Mouse (Mus musculus): ENCODE results near the gene Kazald1. TPM values are rescaled to one million over a fixed set of nuclear protein-coding genes. Genes with fewer than 3 reads are reported as not detected.
"Not testable (repeated sequence)": the region's sequence is repeated elsewhere in the genome, so short reads cannot be mapped to it uniquely, and the experiment has no call there.

Gene Kazald1
- polyA plus RNA-seq, 1 experiment, result 10.4 TPM

- TF ChIP-seq POLR2A (IDR thresholded peaks at IDR 0.05; ENCODE audit: borderline replicate concordance, extremely low read depth, low read depth, low read length) (no peak), CTCF (IDR thresholded peaks at IDR 0.05; ENCODE audit: insufficient read depth, low read length) (0 out of 2 replicates have a peak, but pooled peaks have one; percentile 10)
- WGBS, result 49% methylated on average over 17 of the region's 17 CpGs
- Histone ChIP-seq H3K4me3 (replicated peaks; ENCODE audit: extremely low read depth, low read depth, low read length) (no peak overlapping the region), H3K4me1 (ENCODE audit: control insufficient read depth, insufficient read depth, low read length) (peaks cover 10% of the 10 kb centered on the region)
- DNase-seq, result no peak
Measured at GRCm38 (mm10) chr19:45032570-45033332, 42.3 kb upstream of the Kazald1 start.

GRCm38 (mm10) chr19:45036867-45037266 lies 38.2 kb upstream of the Kazald1 start:
- TF ChIP-seq POLR2A (IDR thresholded peaks at IDR 0.05; ENCODE audit: borderline replicate concordance, extremely low read depth, low read depth, low read length) (no peak), CTCF (IDR thresholded peaks at IDR 0.05; ENCODE audit: insufficient read depth, low read length) (peak; percentile 53)
- Histone ChIP-seq H3K4me3 (replicated peaks; ENCODE audit: extremely low read depth, low read depth, low read length) (no peak overlapping the region), H3K4me1 (ENCODE audit: control insufficient read depth, insufficient read depth, low read length) (no peaks in the 10 kb centered on the region)
- peak; percentile 73 for DNase-seq
- 42% methylated on average over 16 of the region's 16 CpGs for WGBS

- DNase-seq; H3K4me3 ChIP-seq (replicated peaks; ENCODE audit: extremely low read depth, low read depth, low read length); H3K4me1 ChIP-seq (ENCODE audit: control insufficient read depth, insufficient read depth, low read length): not testable (repeated sequence)
- 84% methylated on average over 7 of the region's 7 CpGs for WGBS
Measured at GRCm38 (mm10) chr19:45038198-45038597, 36.8 kb upstream of the Kazald1 start.

- Histone ChIP-seq H3K4me3 (replicated peaks; ENCODE audit: extremely low read depth, low read depth, low read length) (no peak overlapping the region), H3K4me1 (ENCODE audit: control insufficient read depth, insufficient read depth, low read length) (no peaks in the 10 kb centered on the region)
- no peak for DNase-seq
- WGBS, result 48% methylated on average over 13 of the region's 13 CpGs
- TF ChIP-seq CTCF (IDR thresholded peaks at IDR 0.05; ENCODE audit: insufficient read depth, low read length) (no peak), POLR2A (IDR thresholded peaks at IDR 0.05; ENCODE audit: borderline replicate concordance, extremely low read depth, low read depth, low read length) (no peak)
Measured at GRCm38 (mm10) chr19:45040214-45040613, 34.8 kb upstream of the Kazald1 start.

GRCm38 (mm10) chr19:45044389-45044927 lies 30.6 kb upstream of the Kazald1 start:
- Histone ChIP-seq H3K4me1 (ENCODE audit: control insufficient read depth, insufficient read depth, low read length) (peaks cover 6% of the 10 kb centered on the region; the same call in 1 of the 2 replicates), H3K4me3 (replicated peaks; ENCODE audit: extremely low read depth, low read depth, low read length) (no peak overlapping the region)
- TF ChIP-seq CTCF (IDR thresholded peaks at IDR 0.05; ENCODE audit: insufficient read depth, low read length) (no peak), POLR2A (IDR thresholded peaks at IDR 0.05; ENCODE audit: borderline replicate concordance, extremely low read depth, low read depth, low read length) (no peak)
- WGBS, result 69% methylated on average over 11 of the region's 11 CpGs
- no peak for DNase-seq

- DNase-seq, result no peak
- no peak for TF ChIP-seq CTCF (IDR thresholded peaks at IDR 0.05; ENCODE audit: insufficient read depth, low read length)
- no peak for TF ChIP-seq POLR2A (IDR thresholded peaks at IDR 0.05; ENCODE audit: borderline replicate concordance, extremely low read depth, low read depth, low read length)
- Histone ChIP-seq H3K4me3 (replicated peaks; ENCODE audit: extremely low read depth, low read depth, low read length) (no peak overlapping the region), H3K4me1 (ENCODE audit: control insufficient read depth, insufficient read depth, low read length) (peaks cover 6% of the 10 kb centered on the region; the same call in 1 of the 2 replicates)
- 57% methylated on average over 15 of the region's 15 CpGs for WGBS
Measured at GRCm38 (mm10) chr19:45045236-45045635, 29.8 kb upstream of the Kazald1 start.

- peak within 1 kb of the TSS; percentile 91 for H3K4me3 ChIP-seq (replicated peaks; ENCODE audit: extremely low read depth, low read depth, low read length)
- TF ChIP-seq CTCF (IDR thresholded peaks at IDR 0.05; ENCODE audit: insufficient read depth, low read length) (no peak), POLR2A (IDR thresholded peaks at IDR 0.05; ENCODE audit: borderline replicate concordance, extremely low read depth, low read depth, low read length) (no peak)
- peaks cover 6% of the 10 kb centered on the region; the same call in 1 of the 2 replicates for H3K4me1 ChIP-seq (ENCODE audit: control insufficient read depth, insufficient read depth, low read length)
- 75% methylated on average over 5 of the region's 5 CpGs for WGBS
- no peak for DNase-seq
Measured at GRCm38 (mm10) chr19:45045651-45046050, 29.4 kb upstream of the Kazald1 start, which contains the start of gene Pdzd7. Gene Pdzd7, minus strand, starts transcription at chr19:45045717.

- DNase-seq, result peak; percentile 86
- 2% methylated on average over 34 of the region's 34 CpGs for WGBS
- no peak for TF ChIP-seq POLR2A (IDR thresholded peaks at IDR 0.05; ENCODE audit: borderline replicate concordance, extremely low read depth, low read depth, low read length)
- no peak for TF ChIP-seq CTCF (IDR thresholded peaks at IDR 0.05; ENCODE audit: insufficient read depth, low read length)
- H3K4me1 ChIP-seq (ENCODE audit: control insufficient read depth, insufficient read depth, low read length), result peaks cover 6% of the 10 kb centered on the region; the same call in 1 of the 2 replicates
- peak overlapping the region; percentile 91 for H3K4me3 ChIP-seq (replicated peaks; ENCODE audit: extremely low read depth, low read depth, low read length)
Measured at GRCm38 (mm10) chr19:45046523-45047321, 28.3 kb upstream of the Kazald1 start.

- TF ChIP-seq CTCF (IDR thresholded peaks at IDR 0.05; ENCODE audit: insufficient read depth, low read length) (peak; percentile 45), POLR2A (IDR thresholded peaks at IDR 0.05; ENCODE audit: borderline replicate concordance, extremely low read depth, low read depth, low read length) (peak; percentile 73; the same call in 1 of the 2 replicates)
- under 1% methylated on average over 26 of the region's 26 CpGs for WGBS
- peaks cover 6% of the 10 kb centered on the region; the same call in 1 of the 2 replicates for H3K4me1 ChIP-seq (ENCODE audit: control insufficient read depth, insufficient read depth, low read length)
- H3K4me3 ChIP-seq (replicated peaks; ENCODE audit: extremely low read depth, low read depth, low read length), result peak within 1 kb of the TSS; percentile 91
- peak; percentile 96 for DNase-seq
Measured at GRCm38 (mm10) chr19:45047417-45047934, 27.6 kb upstream of the Kazald1 start, which contains the start of gene Sfxn3. Gene Sfxn3, plus strand, starts transcription at chr19:45047503.

Measured in lung, adult 2 months (tissue).